Mouse (Mus musculus): ENCODE measurements around the gene Zc3h4. TPM values are rescaled to one million over a fixed set of nuclear protein-coding genes. Genes with fewer than 3 reads are reported as not detected.

The Zc3h4 gene
- total RNA-seq, 2 experiments from 2014 or later = 32.8 to 39.4 TPM

- DNase-seq (ENCODE audit: low spot score in 2 of 2) = peak; percentile 76 to 88
Measured at GRCm38 (mm10) chr7:16426129-16426729, 25.5 kb downstream of the Zc3h4 start.

- DNase-seq (ENCODE audit: low spot score in 2 of 2) = no peak
Measured at GRCm38 (mm10) chr7:16433352-16433971, 32.8 kb downstream of the Zc3h4 start.

GRCm38 (mm10) chr7:16435088-16435487 is 34.4 kb downstream of the Zc3h4 start:
- no peak for DNase-seq (ENCODE audit: low spot score in 2 of 2)

- no peak for DNase-seq (ENCODE audit: low spot score in 2 of 2)
Measured at GRCm38 (mm10) chr7:16441241-16441640, 40.5 kb downstream of the Zc3h4 start.

- DNase-seq (ENCODE audit: low spot score in 2 of 2) = peak in 1 of 2 experiments; percentile 54
Measured at GRCm38 (mm10) chr7:16451656-16452055, 50.9 kb downstream of the Zc3h4 start.

DNA sequence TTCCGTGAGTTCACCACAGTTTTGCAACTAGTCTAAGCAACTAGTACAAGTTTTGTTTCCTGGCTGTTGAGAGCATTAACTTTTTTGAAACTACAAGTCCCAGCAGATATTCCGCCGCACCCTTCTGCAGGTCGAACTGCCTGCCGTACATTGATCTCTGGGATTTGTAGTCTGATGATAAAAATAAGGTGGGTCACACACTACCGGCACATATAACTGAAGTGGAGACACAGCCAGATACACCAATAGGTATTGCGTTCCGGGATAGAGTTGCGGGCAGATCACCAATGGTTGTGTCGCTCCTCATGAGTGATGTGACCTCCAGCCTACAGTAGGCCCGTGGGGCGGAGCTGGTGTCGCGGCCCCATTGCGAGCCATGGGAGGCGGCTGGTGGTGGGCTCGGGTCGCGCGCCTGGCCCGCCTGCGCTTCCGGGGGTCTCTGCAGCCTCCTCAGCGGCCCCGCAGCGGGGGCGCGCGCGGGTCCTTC is 51.9 kb downstream of the Zc3h4 start, which contains the start of gene Tmem160:
TSS of gene Tmem160 (plus strand) at position 193 of the 487 bp plus-strand sequence.
- DNase-seq (ENCODE audit: low spot score in 2 of 2) = peak; percentile 75

DNA sequence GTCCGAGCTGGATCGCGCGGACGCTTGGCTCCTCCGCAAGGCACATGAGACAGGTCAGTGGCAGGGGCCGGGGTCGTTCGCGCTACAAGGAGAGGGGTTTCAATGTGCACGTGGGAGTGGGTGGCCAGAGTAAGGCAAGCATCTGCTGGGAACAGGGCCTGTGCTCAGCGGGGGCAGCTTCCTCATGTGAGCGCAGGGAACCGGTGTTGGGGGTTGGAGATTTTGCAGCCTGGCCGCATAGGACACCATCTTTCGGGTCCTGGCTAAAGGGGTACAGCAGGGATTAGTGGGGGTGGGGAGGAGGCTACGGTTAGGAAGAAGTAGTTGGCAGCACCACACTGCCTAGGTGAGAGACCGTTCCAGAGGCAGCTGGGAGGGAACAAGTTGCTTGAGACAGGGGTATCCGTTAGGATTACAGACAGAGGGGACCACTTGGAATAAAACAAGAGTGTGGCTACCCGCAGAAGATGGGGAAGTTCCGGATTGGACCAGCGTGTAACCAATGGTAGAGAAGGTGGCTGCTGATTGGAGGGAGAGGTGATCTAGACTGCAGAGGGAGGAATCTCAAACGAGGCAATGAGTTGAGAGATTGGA is 52.5 kb downstream of the Zc3h4 start:
- peak in 1 of 2 experiments; percentile 36 for DNase-seq (ENCODE audit: low spot score in 2 of 2)

- no peak for DNase-seq (ENCODE audit: low spot score in 2 of 2)
Measured at GRCm38 (mm10) chr7:16455016-16455415, 54.3 kb downstream of the Zc3h4 start.

DNA sequence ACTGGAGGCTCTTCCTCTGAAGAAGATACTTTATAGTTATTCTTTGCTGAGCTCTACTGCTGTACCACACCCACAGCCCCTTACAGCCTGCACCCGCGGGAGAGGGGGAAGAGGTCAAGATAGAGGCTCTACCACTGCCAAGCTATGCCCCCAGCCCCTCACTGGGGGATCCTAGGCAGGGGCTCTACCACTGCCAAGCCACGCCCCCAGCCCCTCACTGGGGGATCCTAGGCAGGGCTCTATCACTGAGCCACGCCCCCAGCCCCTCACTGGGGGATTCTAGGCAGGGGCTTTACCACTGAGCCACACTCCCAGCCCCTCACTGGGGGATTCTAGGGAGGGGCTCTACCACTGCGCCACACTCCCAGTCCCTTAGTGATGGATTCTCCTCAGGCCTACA is 55.6 kb downstream of the Zc3h4 start:
- DNase-seq (ENCODE audit: low spot score in 2 of 2) = no peak

- DNase-seq (ENCODE audit: low spot score in 2 of 2) = no peak
Measured at GRCm38 (mm10) chr7:16460566-16460965, 59.9 kb downstream of the Zc3h4 start.

GRCm38 (mm10) chr7:16461151-16461550 is 60.4 kb downstream of the Zc3h4 start:
- DNase-seq (ENCODE audit: low spot score in 2 of 2) = no peak

GRCm38 (mm10) chr7:16461705-16462104 is 61.0 kb downstream of the Zc3h4 start:
- no peak for DNase-seq (ENCODE audit: low spot score in 2 of 2)

- DNase-seq (ENCODE audit: low spot score in 2 of 2) = peak; percentile 79 to 85
Measured at GRCm38 (mm10) chr7:16463214-16463613, 62.5 kb downstream of the Zc3h4 start.

GRCm38 (mm10) chr7:16465160-16465559 is 64.5 kb downstream of the Zc3h4 start:
- peak; percentile 77 to 78 for DNase-seq (ENCODE audit: low spot score in 2 of 2)

DNA sequence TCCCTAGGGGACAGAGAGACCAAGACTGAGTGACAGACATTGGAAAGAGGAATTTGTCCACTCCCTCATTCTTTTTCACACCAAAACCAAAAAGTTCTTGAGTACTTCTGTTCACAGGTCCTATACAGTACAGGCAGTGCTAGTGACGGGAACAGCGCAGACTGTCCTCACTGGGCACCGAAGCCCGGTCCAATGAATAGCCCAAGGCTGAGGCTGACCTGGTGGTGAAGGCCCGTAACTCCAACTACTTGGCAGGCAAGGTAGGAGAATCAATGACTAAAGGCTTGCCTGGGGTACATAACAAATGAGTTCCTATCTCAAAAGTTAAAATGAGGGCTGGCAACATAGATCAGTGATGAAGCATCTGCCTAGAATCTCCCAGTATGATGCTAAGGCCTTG is 64.9 kb downstream of the Zc3h4 start:
- no peak for DNase-seq (ENCODE audit: low spot score in 2 of 2)

DNA sequence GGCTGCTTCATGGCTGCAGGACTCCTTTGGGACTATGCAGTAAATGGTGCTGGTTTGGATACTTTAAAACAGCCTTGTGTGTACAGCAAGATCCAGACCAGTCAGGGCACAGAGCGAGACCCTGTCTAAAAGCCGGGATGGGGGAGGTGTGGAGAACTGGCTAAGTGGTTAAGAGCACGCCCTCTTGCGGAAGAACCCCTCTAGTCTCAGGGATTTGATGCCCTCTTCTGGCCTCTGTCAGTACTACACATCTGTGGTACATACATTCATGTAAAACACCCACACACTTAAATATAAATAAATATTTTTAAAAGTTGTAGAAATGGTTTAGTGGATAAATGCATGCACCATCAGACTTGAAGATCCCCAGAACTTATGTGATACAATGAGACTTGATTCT is 65.9 kb downstream of the Zc3h4 start:
- DNase-seq (ENCODE audit: low spot score in 2 of 2) = no peak

GRCm38 (mm10) chr7:16468115-16468514 is 67.4 kb downstream of the Zc3h4 start:
- DNase-seq (ENCODE audit: low spot score in 2 of 2) = no peak

GRCm38 (mm10) chr7:16471549-16471948 is 70.8 kb downstream of the Zc3h4 start:
- no peak for DNase-seq (ENCODE audit: low spot score in 2 of 2)

GRCm38 (mm10) chr7:16472116-16472709 is 71.5 kb downstream of the Zc3h4 start:
- no peak for DNase-seq (ENCODE audit: low spot score in 2 of 2)

DNA sequence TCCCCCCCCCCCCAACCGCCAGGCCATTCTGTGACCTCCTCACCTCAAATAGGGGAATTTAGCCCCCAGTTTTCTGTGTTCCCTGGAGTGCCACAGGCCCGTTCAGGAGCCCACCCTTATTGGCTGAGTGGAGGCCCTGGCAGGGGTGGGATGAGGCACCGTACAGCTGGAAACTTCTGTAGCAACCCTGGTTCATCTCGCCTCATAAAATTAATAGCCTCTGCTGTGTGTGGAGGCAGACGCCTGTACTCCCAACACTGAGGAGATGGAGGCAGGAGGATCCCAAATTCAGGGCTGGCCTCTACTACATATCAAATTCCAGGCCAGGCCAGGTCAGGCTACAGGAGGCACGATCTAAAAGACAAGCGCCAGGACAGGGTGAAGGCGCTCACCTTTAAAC is 73.1 kb downstream of the Zc3h4 start:
- no peak for DNase-seq (ENCODE audit: low spot score in 2 of 2)

DNA sequence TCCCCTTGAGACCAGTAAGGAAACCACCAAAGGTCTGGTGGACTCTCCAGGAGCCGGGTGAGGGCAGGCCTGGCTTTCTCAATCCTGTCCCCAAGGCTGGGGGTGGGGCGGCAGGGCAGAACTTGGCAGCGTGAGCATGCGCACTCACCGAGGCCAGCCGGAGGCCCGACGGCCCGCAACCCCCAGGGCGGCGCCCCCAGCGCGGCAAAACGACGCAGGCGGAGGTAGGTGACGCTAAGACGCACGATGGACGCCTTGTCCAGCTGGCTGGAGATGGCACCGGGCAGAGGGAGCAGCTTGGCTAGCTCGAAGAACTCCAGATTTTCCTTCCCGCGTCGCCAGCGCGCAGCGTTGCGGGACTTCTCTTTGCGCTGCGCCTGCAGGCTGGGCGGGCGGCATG is 73.7 kb downstream of the Zc3h4 start:
- DNase-seq (ENCODE audit: low spot score in 2 of 2) = no peak

- DNase-seq (ENCODE audit: low spot score in 2 of 2) = no peak
Measured at GRCm38 (mm10) chr7:16475321-16475720, 74.6 kb downstream of the Zc3h4 start.

All from adrenal gland, adult 18-20 months (tissue).